Mouse (Mus musculus): ENCODE results near the gene Gm5426. TPM values are rescaled to one million over a fixed set of nuclear protein-coding genes. Genes with fewer than 3 reads are reported as not detected.
"Not testable (repeated sequence)": the region's sequence is repeated elsewhere in the genome, so short reads cannot be mapped to it uniquely, and the experiment has no call there.

Gm5426 gene
- polyA plus RNA-seq, 1 experiment from 2014 or later, result not detected

DNA sequence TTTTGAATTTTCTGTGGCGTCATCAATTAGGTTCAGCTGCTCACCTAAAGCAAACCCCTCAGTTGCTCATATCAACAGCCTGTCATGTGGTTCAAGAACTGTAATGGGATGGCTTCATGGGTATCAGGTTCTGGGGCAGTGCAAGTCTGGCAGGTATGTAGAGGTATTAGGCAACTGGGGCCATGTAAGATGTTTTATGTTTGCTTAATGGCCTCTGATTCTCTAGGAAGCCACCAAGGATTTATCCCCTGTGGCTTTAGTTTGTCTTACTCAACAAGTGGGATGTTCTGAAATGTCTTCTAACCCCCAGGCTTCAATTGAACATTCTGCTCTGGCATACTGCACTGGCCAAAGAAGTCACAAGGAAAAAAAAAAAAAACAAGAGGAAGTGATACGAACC, 15.6 kb upstream of the Gm5426 start:
- H3K27ac ChIP-seq, result no peak overlapping the region
- WGBS, result 90% methylated on average over 2 of the region's 2 CpGs
- no peak overlapping the region for H3K4me3 ChIP-seq
- H3K4me1 ChIP-seq (replicated peaks), result no peaks in the 10 kb centered on the region
- H3K36me3 ChIP-seq, result no peaks in the 10 kb centered on the region
- no peaks in the 10 kb centered on the region for H3K27me3 ChIP-seq (ENCODE audit: insufficient read depth, poor library complexity, severe bottlenecking)
- H3K9me3 ChIP-seq, result no peaks in the 10 kb centered on the region
- DNase-seq (ENCODE audit: low spot score), result no peak

DNA sequence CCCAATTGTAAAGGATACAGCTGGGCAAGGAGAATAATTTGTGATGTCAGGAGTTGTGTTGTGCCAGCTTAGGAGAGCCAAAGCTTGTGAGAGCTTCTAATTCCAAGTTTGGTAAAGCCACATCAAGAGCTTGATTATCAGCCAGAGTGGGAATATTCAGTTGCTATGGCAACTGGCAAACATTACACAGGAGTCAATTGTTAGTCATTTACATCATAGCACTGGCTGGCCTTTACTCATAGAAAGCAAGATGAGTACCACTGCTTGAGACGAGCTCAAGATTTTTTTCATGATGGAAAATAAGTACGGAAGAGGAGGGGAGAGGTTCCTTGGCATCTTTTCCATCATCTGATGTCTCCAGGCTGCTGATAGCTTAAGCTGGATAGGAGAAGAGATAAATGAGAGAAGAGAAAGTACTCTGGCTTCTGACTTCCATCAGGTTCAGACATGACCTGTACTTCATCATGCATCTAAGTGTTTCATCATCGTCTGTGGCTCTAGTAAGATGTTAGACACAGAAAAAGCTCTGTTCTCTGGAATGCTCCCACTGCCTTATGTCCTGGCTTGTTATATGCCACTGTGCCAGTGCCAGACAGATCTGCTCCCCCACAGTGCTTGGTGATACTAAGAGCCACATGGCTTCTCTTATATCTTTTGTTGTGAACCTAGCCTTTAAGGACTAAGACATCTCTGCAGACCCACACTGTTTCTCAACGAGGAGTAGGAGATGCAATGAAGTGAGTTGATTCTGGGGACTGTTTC, 15.0 kb upstream of the Gm5426 start:
- H3K9me3 ChIP-seq, result no peaks in the 10 kb centered on the region
- no peak overlapping the region for H3K4me3 ChIP-seq
- 77% methylated on average over 4 of the region's 4 CpGs for WGBS
- H3K4me1 ChIP-seq (replicated peaks), result no peaks in the 10 kb centered on the region
- DNase-seq (ENCODE audit: low spot score), result no peak
- no peak overlapping the region for H3K27ac ChIP-seq
- no peaks in the 10 kb centered on the region for H3K27me3 ChIP-seq (ENCODE audit: insufficient read depth, poor library complexity, severe bottlenecking)
- H3K36me3 ChIP-seq, result no peaks in the 10 kb centered on the region

DNA sequence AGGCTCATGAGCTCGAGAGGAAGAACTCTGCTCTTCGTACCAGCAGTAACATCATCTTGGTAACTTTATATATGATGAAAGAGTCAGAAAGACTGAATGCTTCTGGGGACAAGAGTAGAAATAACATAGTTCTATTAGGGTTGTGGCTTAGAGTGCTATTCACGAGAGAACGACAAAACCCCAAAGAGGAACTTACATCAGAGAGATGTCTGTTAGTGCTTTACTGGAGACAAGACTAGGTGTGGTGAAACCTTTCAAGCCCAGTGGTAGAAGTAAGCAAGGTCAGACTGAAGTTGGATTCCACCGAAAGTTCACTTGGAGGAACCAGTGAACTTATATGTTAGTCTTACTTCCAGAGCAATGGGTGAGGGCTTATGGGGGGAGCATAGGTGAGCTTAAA, 12.5 kb upstream of the Gm5426 start:
- no peaks in the 10 kb centered on the region for H3K4me1 ChIP-seq (replicated peaks)
- H3K27me3 ChIP-seq (ENCODE audit: insufficient read depth, poor library complexity, severe bottlenecking), result no peaks in the 10 kb centered on the region
- H3K27ac ChIP-seq, result no peak overlapping the region
- H3K4me3 ChIP-seq, result no peak overlapping the region
- DNase-seq (ENCODE audit: low spot score), result no peak
- H3K9me3 ChIP-seq, result no peaks in the 10 kb centered on the region
- WGBS, result 90% methylated on average over 5 of the region's 5 CpGs
- no peaks in the 10 kb centered on the region for H3K36me3 ChIP-seq

DNA sequence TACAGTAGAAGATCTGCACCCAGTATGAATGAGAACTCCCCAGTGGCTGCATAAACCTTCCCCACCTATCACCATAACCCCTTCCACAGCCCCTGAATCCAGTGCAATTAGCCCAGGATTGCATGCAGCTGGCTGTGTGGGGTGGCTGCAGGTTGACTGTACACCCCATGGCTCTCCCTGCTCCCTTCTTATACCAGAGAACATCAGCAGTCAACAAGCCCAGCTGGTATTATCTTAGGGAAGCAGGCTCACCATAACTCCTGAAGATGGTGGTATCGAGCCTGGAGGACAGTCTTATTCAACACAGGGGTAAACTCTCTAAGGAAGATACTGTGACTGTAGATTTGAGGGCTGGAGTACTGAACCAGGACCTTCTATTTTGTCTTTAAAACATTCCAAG, 12.1 kb upstream of the Gm5426 start:
- Histone ChIP-seq H3K36me3 (no peaks in the 10 kb centered on the region), H3K4me1 (replicated peaks) (no peaks in the 10 kb centered on the region), H3K4me3 (no peak overlapping the region), H3K27me3 (ENCODE audit: insufficient read depth, poor library complexity, severe bottlenecking) (no peaks in the 10 kb centered on the region), H3K27ac (no peak overlapping the region), H3K9me3 (no peaks in the 10 kb centered on the region)
- DNase-seq (ENCODE audit: low spot score), result no peak
- WGBS, result 95% methylated on average over 1 of the region's 1 CpGs

DNA sequence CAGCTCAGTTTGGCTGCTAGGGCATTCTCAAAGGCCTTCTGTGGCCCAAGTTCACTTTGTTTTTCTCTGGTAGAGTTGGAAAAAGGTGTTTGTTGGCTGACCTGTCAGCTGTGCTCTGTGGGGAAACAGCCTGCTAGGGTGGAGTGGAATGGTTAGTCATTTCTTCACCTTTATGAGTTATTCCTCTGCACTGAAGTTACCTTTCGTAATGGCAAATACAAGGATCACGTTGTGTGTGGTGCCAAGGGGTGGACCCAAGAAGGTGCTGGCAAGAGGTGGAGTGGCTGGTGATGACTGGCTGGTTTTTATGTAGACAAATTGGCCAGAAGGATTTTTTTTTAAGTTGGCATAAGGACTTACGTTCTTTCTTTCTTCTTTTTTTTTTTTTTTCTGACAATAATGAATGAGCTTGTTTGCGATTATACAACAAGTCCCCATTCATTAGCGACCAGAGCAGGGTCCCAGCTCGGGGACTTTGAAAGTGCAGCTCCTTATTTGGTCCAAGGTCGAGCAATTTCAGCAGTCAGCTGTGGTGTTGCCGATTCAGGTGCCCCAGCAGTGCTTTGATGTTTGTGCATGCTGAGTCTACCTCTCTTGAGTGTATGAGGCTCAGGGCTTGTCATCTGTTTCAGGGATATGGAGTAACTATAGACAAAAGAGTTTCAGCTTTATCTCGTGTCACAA, 10.5 kb upstream of the Gm5426 start:
- no peaks in the 10 kb centered on the region for H3K4me1 ChIP-seq (replicated peaks)
- no peak overlapping the region for H3K27ac ChIP-seq
- no peak overlapping the region for H3K4me3 ChIP-seq
- no peaks in the 10 kb centered on the region for H3K36me3 ChIP-seq
- no peaks in the 10 kb centered on the region for H3K27me3 ChIP-seq (ENCODE audit: insufficient read depth, poor library complexity, severe bottlenecking)
- H3K9me3 ChIP-seq, result no peaks in the 10 kb centered on the region
- DNase-seq (ENCODE audit: low spot score), result no peak
- 79% methylated on average over 9 of the region's 9 CpGs for WGBS

DNA sequence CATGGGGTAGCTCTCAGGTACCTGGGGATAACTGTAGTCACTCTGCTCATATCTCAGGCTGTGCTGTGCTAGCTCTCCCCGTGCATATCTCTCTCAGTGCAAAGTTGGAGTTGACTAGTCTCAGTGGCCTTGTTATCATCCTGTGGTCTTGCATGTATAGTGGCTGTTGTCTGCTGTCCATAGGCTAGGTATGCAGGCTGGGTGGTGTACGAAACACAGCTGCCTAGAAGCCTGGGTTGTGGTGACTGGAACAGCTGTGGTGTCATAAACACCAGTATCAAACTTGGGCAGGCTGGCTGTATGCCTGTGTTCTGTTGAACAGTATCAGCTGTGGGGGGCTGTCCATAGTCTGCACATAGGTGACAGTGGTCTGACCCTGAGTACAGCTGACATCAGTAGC, 7.2 kb upstream of the Gm5426 start:
- H3K27me3 ChIP-seq (ENCODE audit: insufficient read depth, poor library complexity, severe bottlenecking), result no peaks in the 10 kb centered on the region
- H3K36me3 ChIP-seq, result no peaks in the 10 kb centered on the region
- DNase-seq (ENCODE audit: low spot score), result no peak
- H3K9me3 ChIP-seq, result no peaks in the 10 kb centered on the region
- no peak overlapping the region for H3K27ac ChIP-seq
- WGBS, result 90% methylated on average over 2 of the region's 2 CpGs
- H3K4me1 ChIP-seq (replicated peaks), result no peaks in the 10 kb centered on the region
- H3K4me3 ChIP-seq, result no peak overlapping the region

DNA sequence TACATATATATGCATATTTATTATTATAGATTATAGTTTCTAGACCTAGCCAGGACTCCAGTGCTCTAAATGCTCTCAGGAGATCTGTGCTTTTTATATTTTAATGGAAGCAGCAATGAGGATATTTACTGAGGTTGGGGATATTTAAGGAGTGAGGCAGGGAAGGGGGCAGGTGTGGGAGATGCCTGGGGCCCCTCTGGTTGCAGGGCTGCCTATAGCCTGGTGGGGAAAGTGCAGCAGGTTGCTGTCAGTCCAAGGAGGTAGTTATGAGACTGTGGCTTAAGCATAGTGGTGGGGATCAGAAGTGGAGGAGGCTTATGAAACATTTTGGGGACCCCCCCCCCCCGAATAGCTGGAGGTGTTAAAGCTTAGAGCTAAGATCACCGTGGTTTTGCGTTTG, 6.0 kb upstream of the Gm5426 start:
- WGBS, result 86% methylated on average over 3 of the region's 3 CpGs
- H3K4me3 ChIP-seq, result no peak overlapping the region
- no peaks in the 10 kb centered on the region for H3K27me3 ChIP-seq (ENCODE audit: insufficient read depth, poor library complexity, severe bottlenecking)
- H3K4me1 ChIP-seq (replicated peaks), result no peaks in the 10 kb centered on the region
- no peaks in the 10 kb centered on the region for H3K36me3 ChIP-seq
- no peak overlapping the region for H3K27ac ChIP-seq
- no peaks in the 10 kb centered on the region for H3K9me3 ChIP-seq
- DNase-seq (ENCODE audit: low spot score), result no peak

DNA sequence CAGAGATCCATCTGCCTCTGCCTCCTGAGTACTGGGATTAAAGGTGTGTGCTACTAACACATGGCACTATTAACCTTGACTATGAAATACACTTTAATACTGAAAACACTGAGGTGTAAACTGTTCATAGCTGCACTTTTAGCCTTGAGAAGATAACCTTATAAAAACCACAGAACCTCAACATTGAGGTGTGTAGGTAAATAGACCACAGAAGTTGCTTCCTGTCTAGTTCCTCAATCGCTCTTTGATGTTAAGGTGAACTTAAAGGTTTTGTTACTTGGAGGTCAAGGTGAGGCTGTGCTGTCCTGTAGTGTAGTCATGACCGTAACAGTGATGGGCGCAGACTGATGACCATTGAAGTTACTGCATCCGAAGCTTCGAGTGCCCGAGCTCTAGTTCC, 5.3 kb upstream of the Gm5426 start:
- WGBS, result 91% methylated on average over 6 of the region's 6 CpGs

DNA sequence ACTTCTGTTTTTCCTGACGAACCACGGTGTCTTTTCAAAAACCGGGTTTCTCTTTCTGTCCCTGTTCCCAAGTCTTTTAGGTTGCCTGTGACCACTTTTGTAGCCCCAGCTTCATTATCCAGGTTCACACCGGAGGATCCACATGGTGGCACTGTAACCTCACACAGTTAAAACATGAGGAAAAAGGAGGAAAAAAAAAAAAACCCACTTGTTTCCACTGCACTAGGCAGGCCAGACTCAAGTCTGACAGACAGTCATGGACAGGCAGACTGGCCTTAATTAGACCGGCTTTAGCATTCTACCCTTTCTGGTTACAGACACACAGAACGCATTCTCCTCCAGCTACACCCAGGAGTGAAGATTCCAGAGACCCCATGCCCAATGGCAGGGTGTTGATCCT, 4.2 kb upstream of the Gm5426 start:
- Histone ChIP-seq H3K4me1 (replicated peaks) (no peaks in the 10 kb centered on the region), H3K9me3 (no peaks in the 10 kb centered on the region), H3K36me3 (no peaks in the 10 kb centered on the region), H3K4me3 (no peak overlapping the region), H3K27me3 (ENCODE audit: insufficient read depth, poor library complexity, severe bottlenecking) (no peaks in the 10 kb centered on the region), H3K27ac (no peak overlapping the region)
- 41% methylated on average over 6 of the region's 6 CpGs for WGBS
- DNase-seq (ENCODE audit: low spot score), result peak; percentile 50

More for the DNA sequence above, 5.3 kb upstream of the Gm5426 start:
- Histone ChIP-seq H3K27me3 (ENCODE audit: insufficient read depth, poor library complexity, severe bottlenecking) (no peaks in the 10 kb centered on the region), H3K36me3 (no peaks in the 10 kb centered on the region), H3K27ac (no peak overlapping the region), H3K9me3 (no peaks in the 10 kb centered on the region), H3K4me1 (replicated peaks) (no peaks in the 10 kb centered on the region), H3K4me3 (no peak overlapping the region)
- no peak for DNase-seq (ENCODE audit: low spot score)

DNA sequence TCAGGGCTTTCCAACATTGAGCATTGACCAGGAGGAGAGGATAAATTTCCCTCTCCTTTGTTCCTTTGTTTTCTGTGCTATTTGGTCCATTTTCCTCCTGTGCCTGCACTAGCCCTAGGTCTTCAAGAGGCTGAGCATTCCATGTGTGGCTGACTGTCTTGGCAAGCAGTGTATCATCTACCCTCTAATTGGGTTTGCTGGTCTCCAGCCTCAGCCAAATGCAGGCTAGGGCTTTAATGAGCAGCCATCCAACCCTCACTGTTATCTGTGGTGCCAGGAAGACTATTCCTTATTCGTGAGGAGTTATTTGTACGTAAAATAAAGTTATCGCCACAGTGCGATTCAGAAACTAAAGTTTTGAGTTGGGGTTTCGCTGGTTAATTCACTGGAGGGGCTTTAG, 2.2 kb downstream of the Gm5426 start:
- no peaks in the 10 kb centered on the region for H3K9me3 ChIP-seq
- WGBS, result 94% methylated on average over 5 of the region's 5 CpGs
- H3K4me1 ChIP-seq (replicated peaks), result no peaks in the 10 kb centered on the region
- H3K27me3 ChIP-seq (ENCODE audit: insufficient read depth, poor library complexity, severe bottlenecking), result no peaks in the 10 kb centered on the region
- no peaks in the 10 kb centered on the region for H3K36me3 ChIP-seq
- no peak for DNase-seq (ENCODE audit: low spot score)
- no peak overlapping the region for H3K27ac ChIP-seq
- H3K4me3 ChIP-seq, result no peak overlapping the region

DNA sequence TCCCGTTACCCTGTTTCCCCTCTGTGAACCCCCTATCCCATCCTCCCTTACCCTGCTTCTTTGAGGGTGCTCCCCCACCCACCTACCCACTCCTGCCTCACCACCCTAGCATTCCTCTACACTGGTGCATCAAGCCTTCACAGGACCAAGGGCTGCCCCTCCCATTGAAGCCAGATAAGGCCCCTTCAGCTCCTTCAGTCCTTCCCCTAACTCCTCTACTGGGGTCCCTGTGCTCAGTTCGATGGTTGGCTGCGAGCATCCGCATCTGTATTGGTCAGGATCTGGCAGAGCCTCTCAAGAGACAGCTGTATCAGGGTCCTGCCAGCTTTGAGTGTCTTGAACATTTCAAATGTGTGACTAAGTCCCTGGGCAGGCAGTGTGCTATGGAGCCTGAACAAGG, 2.9 kb downstream of the Gm5426 start:
- not testable (repeated sequence) for H3K27ac ChIP-seq; H3K27me3 ChIP-seq (ENCODE audit: insufficient read depth, poor library complexity, severe bottlenecking); H3K4me3 ChIP-seq; H3K4me1 ChIP-seq (replicated peaks); H3K36me3 ChIP-seq; H3K9me3 ChIP-seq; DNase-seq (ENCODE audit: low spot score)
- 92% methylated on average over 4 of the region's 4 CpGs for WGBS

DNA sequence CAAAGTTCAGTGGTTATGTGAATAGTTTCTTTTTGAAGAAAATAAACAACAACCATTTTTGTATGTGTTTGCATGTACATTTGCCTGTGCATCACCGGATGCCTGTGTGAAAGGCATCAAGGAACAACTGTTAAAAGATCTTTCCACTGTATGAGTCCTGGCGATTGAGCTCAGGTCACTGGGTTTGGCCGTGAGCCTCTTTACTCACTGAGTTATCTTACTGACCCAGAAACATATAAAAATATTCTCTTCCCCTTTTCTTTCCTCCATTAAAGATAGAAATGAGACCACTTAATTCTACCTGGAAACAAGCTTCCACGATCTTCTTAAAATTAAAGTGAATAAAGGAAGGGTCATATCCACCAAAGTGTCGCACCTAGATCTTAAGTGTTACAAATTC, 10.2 kb downstream of the Gm5426 start:
- Histone ChIP-seq H3K36me3 (no peaks in the 10 kb centered on the region), H3K9me3 (no peaks in the 10 kb centered on the region), H3K27ac (no peak overlapping the region), H3K4me3 (no peak overlapping the region), H3K4me1 (replicated peaks) (no peaks in the 10 kb centered on the region), H3K27me3 (ENCODE audit: insufficient read depth, poor library complexity, severe bottlenecking) (no peaks in the 10 kb centered on the region)
- WGBS, result 90% methylated on average over 5 of the region's 5 CpGs
- no peak for DNase-seq (ENCODE audit: low spot score)

DNA sequence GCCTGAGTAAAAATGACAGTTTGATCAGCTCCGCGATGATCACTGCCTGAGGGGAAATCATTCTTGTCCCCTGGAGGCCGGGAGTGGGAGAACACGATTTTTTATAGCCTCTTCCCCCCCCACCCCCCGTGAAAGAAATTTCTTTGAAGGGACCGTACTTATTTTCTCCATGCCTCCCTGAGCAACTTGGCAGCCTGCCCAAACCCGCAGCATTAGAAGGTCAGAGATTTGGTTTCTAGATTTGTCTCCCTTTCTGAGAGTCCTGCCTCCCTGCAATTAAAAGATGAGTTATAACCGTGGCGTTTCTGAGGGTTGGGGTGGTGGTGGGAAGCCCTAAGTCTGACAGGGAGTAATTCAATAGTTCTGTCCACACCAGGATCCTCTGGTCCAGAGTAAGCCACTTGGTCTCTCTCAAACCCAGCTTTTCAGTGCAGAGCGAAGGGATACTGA, 11.9 kb downstream of the Gm5426 start:
- Histone ChIP-seq H3K27ac (no peak overlapping the region), H3K4me3 (no peak overlapping the region), H3K4me1 (replicated peaks) (no peaks in the 10 kb centered on the region), H3K36me3 (no peaks in the 10 kb centered on the region), H3K27me3 (ENCODE audit: insufficient read depth, poor library complexity, severe bottlenecking) (no peaks in the 10 kb centered on the region), H3K9me3 (no peaks in the 10 kb centered on the region)
- peak; percentile 7 for DNase-seq (ENCODE audit: low spot score)
- WGBS, result 64% methylated on average over 10 of the region's 10 CpGs

Data from hindbrain, embryonic 10.5 days (tissue).